Mouse (Mus musculus): ENCODE results near the gene Rpl34. TPM values are rescaled to one million over a fixed set of nuclear protein-coding genes. Genes with fewer than 3 reads are reported as not detected.

Gene Rpl34
- polyA plus RNA-seq, 1 experiment from 2014 or later, result 833 TPM

GRCm38 (mm10) chr3:130729472-130730188 lies 568 bp downstream of the Rpl34 start:
- Histone ChIP-seq H3K27me3 (no peaks in the 10 kb centered on the region), H3K4me3 (peak overlapping the region; percentile 98), H3K36me3 (peaks cover 37% of the 10 kb centered on the region), H3K4me2 (peak overlapping the region; percentile 69), H3K9ac (peak overlapping the region; percentile 98), H3K9me3 (no peaks in the 10 kb centered on the region), H3K4me1 (peaks cover 22% of the 10 kb centered on the region), H3K27ac (peak overlapping the region; percentile 82)
- WGBS, result under 1% methylated on average over 58 of the region's 58 CpGs
- ATAC-seq (ENCODE audit: borderline replicate concordance, extremely low read depth, low FRiP score, low TSS enrichment), result peak; percentile 61

- no peak overlapping the region; the same call in 1 of the 2 replicates for H3K4me2 ChIP-seq
- ATAC-seq (ENCODE audit: borderline replicate concordance, extremely low read depth, low FRiP score, low TSS enrichment), result no peak
- no peak overlapping the region for H3K4me3 ChIP-seq
- H3K9ac ChIP-seq, result no peak overlapping the region
- H3K9me3 ChIP-seq, result no peaks in the 10 kb centered on the region
- H3K27me3 ChIP-seq, result no peaks in the 10 kb centered on the region
- 80% methylated on average over 4 of the region's 4 CpGs for WGBS
- peaks cover 22% of the 10 kb centered on the region for H3K4me1 ChIP-seq
- no peak overlapping the region for H3K27ac ChIP-seq
- peaks cover 37% of the 10 kb centered on the region for H3K36me3 ChIP-seq
These were observed 2.5 kb downstream of the Rpl34 start for GRCm38 (mm10) chr3:130727676-130728075.

- ATAC-seq (ENCODE audit: borderline replicate concordance, extremely low read depth, low FRiP score, low TSS enrichment), result no peak
- 63% methylated on average over 1 of the region's 1 CpGs for WGBS
- Histone ChIP-seq H3K9me3 (no peaks in the 10 kb centered on the region), H3K4me1 (peaks cover 22% of the 10 kb centered on the region), H3K36me3 (peaks cover 37% of the 10 kb centered on the region), H3K9ac (no peak overlapping the region), H3K27me3 (no peaks in the 10 kb centered on the region), H3K4me3 (no peak overlapping the region), H3K4me2 (no peak overlapping the region), H3K27ac (no peak overlapping the region)
These were observed 3.2 kb downstream of the Rpl34 start for GRCm38 (mm10) chr3:130727036-130727435.

- Histone ChIP-seq H3K9me3 (no peaks in the 10 kb centered on the region), H3K36me3 (peaks cover 37% of the 10 kb centered on the region), H3K4me1 (peaks cover 19% of the 10 kb centered on the region), H3K27ac (no peak overlapping the region), H3K4me3 (no peak overlapping the region), H3K4me2 (no peak overlapping the region), H3K27me3 (no peaks in the 10 kb centered on the region), H3K9ac (no peak overlapping the region)
- WGBS, result 77% methylated on average over 2 of the region's 2 CpGs
- ATAC-seq (ENCODE audit: borderline replicate concordance, extremely low read depth, low FRiP score, low TSS enrichment), result no peak
These were observed 4.5 kb downstream of the Rpl34 start for GRCm38 (mm10) chr3:130725718-130726117.

- Histone ChIP-seq H3K4me3 (no peak overlapping the region), H3K27ac (no peak overlapping the region), H3K4me2 (no peak overlapping the region), H3K27me3 (no peaks in the 10 kb centered on the region), H3K9ac (no peak overlapping the region), H3K36me3 (peaks cover 26% of the 10 kb centered on the region), H3K9me3 (no peaks in the 10 kb centered on the region), H3K4me1 (peaks cover 5% of the 10 kb centered on the region; the same call in 1 of the 2 replicates)
- no peak for ATAC-seq (ENCODE audit: borderline replicate concordance, extremely low read depth, low FRiP score, low TSS enrichment)
- WGBS, result 69% methylated on average over 11 of the region's 11 CpGs
These were observed 7.3 kb downstream of the Rpl34 start for GRCm38 (mm10) chr3:130722733-130723478.

- Histone ChIP-seq H3K4me2 (no peak overlapping the region), H3K4me3 (no peak overlapping the region), H3K4me1 (no peaks in the 10 kb centered on the region), H3K9me3 (no peaks in the 10 kb centered on the region), H3K9ac (no peak overlapping the region), H3K27me3 (no peaks in the 10 kb centered on the region), H3K27ac (no peak overlapping the region), H3K36me3 (no peaks in the 10 kb centered on the region; the same call in 1 of the 2 replicates)
- WGBS, result 78% methylated on average over 4 of the region's 4 CpGs
- ATAC-seq (ENCODE audit: borderline replicate concordance, extremely low read depth, low FRiP score, low TSS enrichment), result no peak
These were observed 10.0 kb downstream of the Rpl34 start for GRCm38 (mm10) chr3:130720225-130720624.

GRCm38 (mm10) chr3:130718871-130719270 lies 11.3 kb downstream of the Rpl34 start:
- Histone ChIP-seq H3K9ac (no peak overlapping the region), H3K4me1 (0 out of 2 replicates have a peak, but pooled peaks cover 3% of the 10 kb centered on the region), H3K4me3 (no peak overlapping the region), H3K36me3 (no peaks in the 10 kb centered on the region), H3K27me3 (no peaks in the 10 kb centered on the region), H3K4me2 (no peak overlapping the region), H3K9me3 (no peaks in the 10 kb centered on the region), H3K27ac (no peak overlapping the region)
- no peak for ATAC-seq (ENCODE audit: borderline replicate concordance, extremely low read depth, low FRiP score, low TSS enrichment)
- WGBS, result 59% methylated on average over 4 of the region's 4 CpGs

GRCm38 (mm10) chr3:130716555-130716954 lies 13.6 kb downstream of the Rpl34 start:
- H3K9ac ChIP-seq, result no peak overlapping the region
- H3K4me2 ChIP-seq, result no peak overlapping the region
- no peaks in the 10 kb centered on the region for H3K27me3 ChIP-seq
- H3K4me1 ChIP-seq, result 0 out of 2 replicates have a peak, but pooled peaks cover 3% of the 10 kb centered on the region
- 74% methylated on average over 7 of the region's 7 CpGs for WGBS
- no peak for ATAC-seq (ENCODE audit: borderline replicate concordance, extremely low read depth, low FRiP score, low TSS enrichment)
- no peaks in the 10 kb centered on the region for H3K36me3 ChIP-seq
- no peaks in the 10 kb centered on the region for H3K9me3 ChIP-seq
- no peak overlapping the region for H3K4me3 ChIP-seq
- H3K27ac ChIP-seq, result no peak overlapping the region

- Histone ChIP-seq H3K27me3 (no peaks in the 10 kb centered on the region), H3K4me3 (peak overlapping the region; percentile 45), H3K4me2 (peak overlapping the region; percentile 52), H3K9ac (peak overlapping the region; percentile 9; the same call in 1 of the 2 replicates), H3K9me3 (no peaks in the 10 kb centered on the region), H3K4me1 (peaks cover 4% of the 10 kb centered on the region; the same call in 1 of the 2 replicates), H3K27ac (no peak overlapping the region), H3K36me3 (no peaks in the 10 kb centered on the region)
- 10% methylated on average over 22 of the region's 22 CpGs for WGBS
- ATAC-seq (ENCODE audit: borderline replicate concordance, extremely low read depth, low FRiP score, low TSS enrichment), result peak; percentile 53; the same call in 1 of the 2 replicates
These were observed 15.2 kb downstream of the Rpl34 start for GRCm38 (mm10) chr3:130714775-130715568.

- Histone ChIP-seq H3K27ac (no peak overlapping the region), H3K9ac (no peak overlapping the region), H3K27me3 (no peaks in the 10 kb centered on the region), H3K9me3 (no peaks in the 10 kb centered on the region), H3K4me1 (peaks cover 13% of the 10 kb centered on the region), H3K36me3 (no peaks in the 10 kb centered on the region), H3K4me2 (no peak overlapping the region), H3K4me3 (no peak overlapping the region)
- 21% methylated on average over 6 of the region's 6 CpGs for WGBS
- ATAC-seq (ENCODE audit: borderline replicate concordance, extremely low read depth, low FRiP score, low TSS enrichment), result no peak
These were observed 17.3 kb downstream of the Rpl34 start for GRCm38 (mm10) chr3:130712891-130713290.

- Histone ChIP-seq H3K36me3 (no peaks in the 10 kb centered on the region), H3K27me3 (no peaks in the 10 kb centered on the region), H3K27ac (no peak overlapping the region), H3K4me2 (peak overlapping the region; percentile 60), H3K4me3 (peak overlapping the region; percentile 81), H3K9ac (no peak overlapping the region), H3K9me3 (no peaks in the 10 kb centered on the region), H3K4me1 (peaks cover 21% of the 10 kb centered on the region)
- WGBS, result 51% methylated on average over 7 of the region's 7 CpGs
- no peak for ATAC-seq (ENCODE audit: borderline replicate concordance, extremely low read depth, low FRiP score, low TSS enrichment)
These were observed 20.1 kb downstream of the Rpl34 start for GRCm38 (mm10) chr3:130710103-130710502.
